Mouse (Mus musculus): Measurements from ENCODE around the gene Rgs5. TPM values are rescaled to one million over a fixed set of nuclear protein-coding genes. Genes with fewer than 3 reads are reported as not detected.
A peak's percentile ranks its signal among the peaks of the same experiment; 100 is the strongest.

Gene Rgs5
- 10 to 100 TPM; 53.0 to 55.5 TPM for total RNA-seq (2021)

GRCm38 (mm10) chr1:169655256-169655655 lies at the start of gene Rgs5:
Rgs5 (plus strand) TSS chr1:169655501.
- DNase-seq (ENCODE audit: extremely low spot score in 1 of 2, low spot score in 1 of 2), result peak in 1 of 2 experiments; percentile 14

GRCm38 (mm10) chr1:169606164-169606563 lies 49.1 kb upstream of the Rgs5 start:
- no peak for DNase-seq (ENCODE audit: extremely low spot score in 1 of 2, low spot score in 1 of 2)

- DNase-seq (ENCODE audit: extremely low spot score in 1 of 2, low spot score in 1 of 2), result no peak
These were observed 25.6 kb upstream of the Rgs5 start for GRCm38 (mm10) chr1:169629738-169630137.

GRCm38 (mm10) chr1:169637251-169637750 lies 18.0 kb upstream of the Rgs5 start:
- DNase-seq (ENCODE audit: extremely low spot score in 1 of 2, low spot score in 1 of 2), result no peak

GRCm38 (mm10) chr1:169644884-169645653 lies 10.2 kb upstream of the Rgs5 start:
- no peak for DNase-seq (ENCODE audit: extremely low spot score in 1 of 2, low spot score in 1 of 2)

- DNase-seq (ENCODE audit: extremely low spot score in 1 of 2, low spot score in 1 of 2), result no peak
These were observed 4.2 kb downstream of the Rgs5 start for GRCm38 (mm10) chr1:169659479-169659878.

- DNase-seq (ENCODE audit: extremely low spot score in 1 of 2, low spot score in 1 of 2), result no peak
These were observed 12.0 kb downstream of the Rgs5 start for GRCm38 (mm10) chr1:169667328-169667727.

GRCm38 (mm10) chr1:169670705-169671104 lies 15.4 kb downstream of the Rgs5 start:
- DNase-seq (ENCODE audit: extremely low spot score in 1 of 2, low spot score in 1 of 2), result peak in 1 of 2 experiments; percentile 42

GRCm38 (mm10) chr1:169671801-169672200 lies 16.5 kb downstream of the Rgs5 start:
- DNase-seq (ENCODE audit: extremely low spot score in 1 of 2, low spot score in 1 of 2), result no peak

GRCm38 (mm10) chr1:169672272-169672671 lies 17.0 kb downstream of the Rgs5 start:
- no peak for DNase-seq (ENCODE audit: extremely low spot score in 1 of 2, low spot score in 1 of 2)

GRCm38 (mm10) chr1:169674116-169674515 lies 18.8 kb downstream of the Rgs5 start:
- no peak for DNase-seq (ENCODE audit: extremely low spot score in 1 of 2, low spot score in 1 of 2)

GRCm38 (mm10) chr1:169676751-169677150 lies 21.4 kb downstream of the Rgs5 start:
- DNase-seq (ENCODE audit: extremely low spot score in 1 of 2, low spot score in 1 of 2), result no peak

- DNase-seq (ENCODE audit: extremely low spot score in 1 of 2, low spot score in 1 of 2), result no peak
These were observed 25.3 kb downstream of the Rgs5 start for GRCm38 (mm10) chr1:169680455-169681208.

GRCm38 (mm10) chr1:169682775-169683497 lies 27.6 kb downstream of the Rgs5 start:
- DNase-seq (ENCODE audit: extremely low spot score in 1 of 2, low spot score in 1 of 2), result no peak

GRCm38 (mm10) chr1:169685257-169685656 lies 30.0 kb downstream of the Rgs5 start:
- DNase-seq (ENCODE audit: extremely low spot score in 1 of 2, low spot score in 1 of 2), result no peak

GRCm38 (mm10) chr1:169693040-169693439 lies 37.7 kb downstream of the Rgs5 start:
- DNase-seq (ENCODE audit: extremely low spot score in 1 of 2, low spot score in 1 of 2), result no peak

- DNase-seq (ENCODE audit: extremely low spot score in 1 of 2, low spot score in 1 of 2), result no peak
These were observed 38.2 kb downstream of the Rgs5 start for GRCm38 (mm10) chr1:169693537-169693936.

GRCm38 (mm10) chr1:169695356-169695755 lies 40.1 kb downstream of the Rgs5 start:
- DNase-seq (ENCODE audit: extremely low spot score in 1 of 2, low spot score in 1 of 2), result no peak

GRCm38 (mm10) chr1:169697236-169697635 lies 41.9 kb downstream of the Rgs5 start:
- no peak for DNase-seq (ENCODE audit: extremely low spot score in 1 of 2, low spot score in 1 of 2)

GRCm38 (mm10) chr1:169699184-169699583 lies 43.9 kb downstream of the Rgs5 start:
- DNase-seq (ENCODE audit: extremely low spot score in 1 of 2, low spot score in 1 of 2), result no peak
